Mouse (Mus musculus) heart, postnatal 0 days (tissue): ENCODE data around the gene Eef1akmt1.

Experiments
- CTCF ChIP-seq: IDR thresholded peaks from 2 replicates; pipeline ENCODE4 v1.5.1; 2016; ENCODE audit warnings: antibody characterized with exemption, control low read depth, low read depth
- EP300 ChIP-seq: IDR thresholded peaks from 2 replicates; pipeline ENCODE4 v1.6.1; 2016; ENCODE audit warnings: antibody characterized with exemption, low read depth

GRCm38 (mm10) chr14:57503729-57504128 is 67.7 kb downstream of the Eef1akmt1 start:
- TF ChIP-seq EP300 (no peak), CTCF (no peak)
